Mouse (Mus musculus) layer of hippocampus, postnatal 36 days (tissue): ENCODE measurements around the gene Ctse. TPM values are rescaled to one million over a fixed set of nuclear protein-coding genes. Genes with fewer than 3 reads are reported as not detected.
A peak's percentile ranks its signal among the peaks of the same experiment; 100 is the strongest.

Source experiments
- DNase-seq, 2 experiments: peaks; one replicate each; pipeline ENCODE4 v3.0.0; 2022
- total RNA-seq, 2 experiments: library from RNA; stranded (reverse); gene quantifications; 2 replicates each; pipeline ENCODE4 v1.2.3; 2021

Gene Ctse
- total RNA-seq, 2 experiments from 2014 or later = not detected

- no peak for DNase-seq
Observed at GRCm38 (mm10) chr1:131700447-131700846, 62.3 kb downstream of the Ctse start.

DNA sequence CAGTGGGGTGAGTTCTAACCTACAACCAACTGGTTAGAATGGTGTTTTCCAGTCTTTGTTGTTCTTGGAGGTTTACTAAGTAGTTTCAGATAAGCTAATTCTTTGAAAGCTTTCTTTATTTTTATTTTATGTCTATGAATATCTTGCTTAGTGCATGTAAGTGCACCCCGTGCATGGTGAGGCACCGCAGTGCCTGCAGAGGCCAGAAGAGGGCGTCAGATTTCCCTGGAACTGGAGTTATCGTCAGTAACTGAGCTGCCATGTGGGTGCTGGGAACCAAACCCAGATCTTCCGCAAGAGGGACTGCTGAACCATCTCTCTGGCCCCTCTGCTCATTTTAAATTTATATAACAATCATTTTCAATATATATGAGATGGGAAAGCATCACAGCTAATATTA, 63.3 kb downstream of the Ctse start:
- no peak for DNase-seq

GRCm38 (mm10) chr1:131702094-131702766, 64.1 kb downstream of the Ctse start:
- DNase-seq = no peak

- DNase-seq = no peak
Observed at GRCm38 (mm10) chr1:131703482-131703881, 65.4 kb downstream of the Ctse start.

GRCm38 (mm10) chr1:131708338-131708737, 70.2 kb downstream of the Ctse start:
- DNase-seq = peak in 1 of 2 experiments; percentile 21

DNA sequence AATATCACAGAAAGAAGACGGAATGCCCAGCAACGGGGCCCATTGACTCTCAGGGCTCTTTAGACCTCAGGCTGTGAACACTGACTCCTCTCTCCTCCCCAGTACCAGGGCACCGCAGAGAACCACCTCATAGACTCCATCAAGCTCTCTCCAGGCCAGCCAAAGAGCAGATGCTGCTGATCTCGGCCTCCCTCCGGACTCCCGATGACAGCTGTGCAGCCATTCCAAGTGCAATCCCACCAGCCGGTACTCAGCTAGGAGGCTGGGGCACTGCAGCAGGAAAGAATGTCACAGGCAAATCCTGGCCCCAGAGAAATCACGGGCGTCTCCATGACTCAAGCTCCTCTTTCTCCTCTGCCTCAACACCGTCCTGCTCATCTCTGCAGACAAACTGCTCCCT, 73.4 kb downstream of the Ctse start:
- DNase-seq = no peak

DNA sequence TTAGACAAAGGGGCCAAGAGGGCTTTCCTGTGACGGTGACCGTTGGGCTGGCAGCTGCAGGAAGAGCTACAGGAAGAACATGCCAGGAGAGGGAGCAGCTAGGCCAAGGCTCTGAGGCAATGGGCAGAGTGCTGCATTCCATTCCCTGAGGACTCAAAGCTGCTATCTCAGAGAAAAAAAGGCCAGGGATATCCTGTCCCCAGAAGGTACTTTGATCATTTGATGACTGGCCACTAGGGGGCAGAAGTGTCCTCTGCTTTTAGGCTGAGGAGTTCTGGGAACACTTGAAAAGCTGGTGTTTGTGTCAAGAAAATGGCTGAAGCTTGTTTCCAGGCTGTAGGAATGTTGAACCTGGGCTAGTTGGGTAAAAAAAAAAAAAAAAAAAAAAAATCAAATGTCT, 74.3 kb downstream of the Ctse start:
- peak; percentile 63 to 76 for DNase-seq

DNA sequence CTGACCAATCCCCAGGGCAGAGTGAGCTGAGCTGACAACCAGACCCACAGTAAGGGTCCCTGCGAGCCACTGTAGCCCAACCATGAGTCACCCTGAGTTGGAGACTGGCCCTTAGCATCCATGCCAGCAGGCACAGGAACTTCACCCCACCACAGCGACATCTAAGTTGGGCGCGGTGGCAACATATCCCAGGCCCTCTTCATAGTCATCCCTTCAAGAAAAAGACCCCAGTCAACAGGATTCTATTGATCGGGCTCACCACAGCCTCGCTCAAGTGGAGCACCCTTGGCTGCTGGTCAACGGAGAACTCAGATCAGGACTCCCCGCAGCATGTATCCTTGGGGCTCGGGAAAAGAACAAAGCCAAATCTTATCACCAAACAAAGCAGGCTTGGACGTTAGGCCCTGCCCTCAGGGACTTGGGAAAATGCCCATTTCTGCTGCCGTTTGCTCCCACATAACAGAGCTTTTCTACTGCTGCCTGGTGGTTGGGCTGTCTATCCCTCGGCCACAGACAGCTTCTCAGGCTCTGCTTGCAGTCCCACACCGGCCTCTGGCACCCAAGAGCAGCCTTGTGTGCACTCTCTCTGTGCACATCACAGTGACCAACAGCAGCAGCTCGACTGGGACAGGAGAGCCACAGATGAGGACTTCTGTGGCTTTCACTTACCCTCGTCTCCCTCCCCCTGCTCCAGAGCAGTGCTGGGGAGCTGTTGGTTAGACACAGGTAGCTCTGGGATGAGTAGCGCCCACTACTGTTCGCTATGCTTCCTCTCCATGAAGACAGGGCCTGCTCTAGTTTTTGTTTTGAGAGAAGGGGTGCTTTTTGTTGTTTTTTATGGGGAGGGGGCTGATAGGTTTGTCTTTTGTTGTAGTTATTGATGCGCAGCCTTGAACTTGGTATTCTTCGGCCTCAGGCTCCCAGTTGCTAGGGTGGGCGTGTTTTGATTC, 76.6 kb downstream of the Ctse start:
- peak in 1 of 2 experiments; percentile 11 for DNase-seq

- no peak for DNase-seq
Observed at GRCm38 (mm10) chr1:131718952-131719694, 81.0 kb downstream of the Ctse start.

DNA sequence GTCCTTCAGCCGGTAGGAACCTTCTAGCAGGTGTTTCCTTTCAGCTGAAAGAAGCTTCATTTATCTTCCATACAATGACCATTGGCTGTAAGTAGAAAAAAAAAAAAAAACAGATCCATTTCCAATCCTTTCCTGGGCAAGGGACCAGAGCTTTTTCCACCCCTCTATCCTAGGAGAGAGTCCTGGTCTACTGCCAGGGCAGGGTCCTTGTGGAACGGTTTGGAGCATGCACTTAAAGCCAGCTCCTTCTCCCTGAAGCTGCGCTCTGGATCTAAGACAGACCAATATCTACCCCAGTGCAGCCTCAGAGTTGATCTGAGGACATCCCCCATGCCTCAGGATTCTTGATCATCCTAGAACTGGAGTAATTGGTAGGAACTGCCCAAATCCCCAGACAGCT, 83.9 kb downstream of the Ctse start:
- no peak for DNase-seq

DNA sequence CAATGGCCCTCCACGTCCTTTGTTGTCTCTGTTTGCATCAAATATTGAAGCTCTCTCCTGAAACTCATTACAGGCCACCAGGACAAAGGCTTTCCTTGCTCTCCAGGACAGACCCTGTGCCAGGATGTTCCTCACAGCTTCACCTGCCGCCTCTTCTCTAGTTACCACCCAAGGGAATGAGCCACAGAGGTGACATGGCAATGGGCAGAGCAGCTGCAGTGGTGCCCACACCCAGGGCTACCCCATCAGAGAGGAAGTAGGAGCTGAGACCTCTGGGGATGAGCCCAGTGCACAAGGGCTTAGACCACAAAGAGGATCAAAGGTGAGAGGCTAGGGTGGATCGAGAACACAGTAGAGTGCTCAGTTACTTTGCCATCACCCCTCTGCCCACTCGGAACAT, 85.4 kb downstream of the Ctse start:
- no peak for DNase-seq

Other genes starting within 250 kb of the Ctse start
- gene Srgap2, start 111.0 kb upstream of the Ctse start, total RNA-seq = 10 to 100 TPM; 75.2 to 89.9 TPM
- 1 to 10 TPM; 1.4 TPM for gene Fam72a, start 110.4 kb upstream of the Ctse start, total RNA-seq
- under 1 TPM; 0.62 to 0.86 TPM for gene Avpr1b, start 39.1 kb upstream of the Ctse start, total RNA-seq
- 1 to 10 TPM; 2.5 to 2.7 TPM for gene Rab7b, start 50.4 kb downstream of the Ctse start, total RNA-seq
- under 1 TPM; 0.12 to 0.15 TPM for gene Slc26a9, start 105.7 kb downstream of the Ctse start, total RNA-seq
- 1 to 10 TPM; 1.8 to 2.2 TPM for gene Pm20d1, start 159.1 kb downstream of the Ctse start, total RNA-seq
- gene Slc41a1, start 189.2 kb downstream of the Ctse start, total RNA-seq = 10 to 100 TPM; 55.5 to 64.4 TPM
- 10 to 100 TPM in 1 of 2 experiments, 1 to 10 TPM in 1; 9.9 to 10.7 TPM for gene Rab29, start 228.9 kb downstream of the Ctse start, total RNA-seq